Mouse (Mus musculus) bone marrow macrophage, adult 2 months (primary cell): ENCODE results near the gene Gstm4.

Source experiments
- CTCF ChIP-seq: IDR thresholded peaks from 2 replicates; pipeline ENCODE4 v1.5.1; 2012; ENCODE audit warnings: low read depth, mild to moderate bottlenecking, low read length, moderate library complexity
- POLR2A ChIP-seq: IDR thresholded peaks from 2 replicates; pipeline ENCODE4 v1.6.1; 2012; ENCODE audit warnings: mild to moderate bottlenecking, low read depth, low read length, borderline replicate concordance

DNA sequence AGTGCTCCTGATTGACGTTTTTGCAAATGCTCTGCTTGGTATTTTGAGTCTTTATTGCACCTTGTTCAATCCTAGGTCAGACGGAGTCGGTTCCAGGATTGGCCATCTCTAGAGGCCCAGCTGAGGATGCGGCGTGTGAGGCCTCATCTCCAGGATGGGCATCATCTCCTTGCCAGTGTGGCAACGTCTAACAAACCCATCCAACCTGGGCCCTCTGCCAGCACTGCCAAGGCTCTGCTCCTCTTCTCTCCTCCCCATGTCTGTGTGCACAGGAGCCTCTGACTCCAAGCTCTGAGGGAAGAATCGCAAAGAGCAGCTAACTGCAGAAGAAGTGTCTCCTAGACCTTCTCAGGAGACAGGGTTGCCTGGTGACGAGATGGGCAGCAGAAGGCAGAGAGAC, 18.0 kb upstream of the Gstm4 start:
- TF ChIP-seq POLR2A (no peak), CTCF (no peak)
